Mouse (Mus musculus): Measurements from ENCODE around the gene Ghrh.

The Ghrh gene

GRCm38 (mm10) chr2:157306091-157307032 is 40.9 kb downstream of the Ghrh start:
- DNase-seq: peak; percentile 51

GRCm38 (mm10) chr2:157303096-157303495 is 44.2 kb downstream of the Ghrh start:
- DNase-seq: no peak

GRCm38 (mm10) chr2:157300051-157300450 is 47.3 kb downstream of the Ghrh start:
- DNase-seq: no peak

- DNase-seq: no peak
Measured at GRCm38 (mm10) chr2:157296105-157296689, 51.1 kb downstream of the Ghrh start.

- DNase-seq: peak; percentile 88
Measured at GRCm38 (mm10) chr2:157292093-157292492, 55.2 kb downstream of the Ghrh start.

GRCm38 (mm10) chr2:157288996-157289395 is 58.3 kb downstream of the Ghrh start:
- DNase-seq: no peak

- peak; percentile 69 for DNase-seq
Measured at GRCm38 (mm10) chr2:157287542-157287941, 59.8 kb downstream of the Ghrh start.

- no peak for DNase-seq
Measured at GRCm38 (mm10) chr2:157283321-157283720, 64.0 kb downstream of the Ghrh start.

All from lung, postnatal 36 days (tissue).